Mouse (Mus musculus) stomach, embryonic 14.5 days (tissue): ENCODE measurements around the gene Zp1. TPM values are rescaled to one million over a fixed set of nuclear protein-coding genes. Genes with fewer than 3 reads are reported as not detected.
A peak's percentile ranks its signal among the peaks of the same experiment; 100 is the strongest.

Experiments
- ATAC-seq: fragments of 200-750 bp; cut with Nextera tagmentation; 2 replicates; pipeline ENCODE4 v1.8.0; 2017; ENCODE audit warnings: low read depth, moderate TSS enrichment; ENCODE audit not compliant: insufficient number of reproducible peaks, insufficient read depth, low FRiP score
- H3K27ac ChIP-seq: fragments of 300-500 bp; sonication (generic); 2 replicates; pipeline ENCODE4 v1.5.1; 2014; ENCODE audit warnings: mild to moderate bottlenecking, low read length, moderate library complexity, mixed read lengths
- H3K27me3 ChIP-seq: fragments of 300-500 bp; sonication (generic); 2 replicates; pipeline ENCODE4 v1.6.1; 2014; ENCODE audit warnings: low read length, control low read depth, mixed read lengths; ENCODE audit not compliant: control insufficient read depth, insufficient read depth
- H3K36me3 ChIP-seq: fragments of 300-500 bp; sonication (generic); 2 replicates; pipeline ENCODE4 v1.6.1; 2014; ENCODE audit warnings: mild to moderate bottlenecking, control low read depth, low read length, moderate library complexity, mixed read lengths; ENCODE audit not compliant: control insufficient read depth, insufficient read depth
- H3K4me1 ChIP-seq: fragments of 300-500 bp; sonication (generic); 2 replicates; pipeline ENCODE4 v1.6.1; 2014; ENCODE audit warnings: low read length, control low read depth, mixed read lengths; ENCODE audit not compliant: control insufficient read depth, insufficient read depth
- H3K4me2 ChIP-seq: fragments of 300-500 bp; sonication (generic); replicated peaks from 2 replicates; pipeline ENCODE4 v1.6.1; 2014; ENCODE audit warnings: low read depth, low read length, control low read depth
- H3K4me3 ChIP-seq: fragments of 300-500 bp; sonication (generic); 2 replicates; pipeline ENCODE4 v1.5.1; 2014; ENCODE audit warnings: low read depth, low read length, control low read depth
- H3K9ac ChIP-seq: fragments of 300-500 bp; sonication (generic); replicated peaks from 2 replicates; pipeline ENCODE4 v1.6.1; 2014; ENCODE audit warnings: low read depth, mild to moderate bottlenecking, control low read depth, low read length, moderate library complexity, mixed read lengths
- H3K9me3 ChIP-seq: fragments of 300-500 bp; sonication (generic); 2 replicates; pipeline ENCODE4 v1.6.1; 2016; ENCODE audit warnings: low read depth, low read length, control low read depth; ENCODE audit not compliant: control insufficient read depth
- WGBS: fragments of 180-500 bp; shearing (Covaris S2); extraction: QIAGEN DNeasy Blood & Tissue Kit; methylation state at CpG from one replicate; pipeline ENCODE4 v1.1.7; 2014; 5-methylcytosine and 5-hydroxymethylcytosine counted together
- polyA plus RNA-seq: library from polyadenylated mRNA; unstranded; fragments of >200 nt; fragmentation: Nextera tagmentation; extraction: Ambion mirVana; gene quantifications from 2 replicates; pipeline ENCODE4 v1.2.1, GENCODE M21; 2014

The Zp1 gene
- polyA plus RNA-seq, 1 experiment from 2014 or later: not detected

DNA sequence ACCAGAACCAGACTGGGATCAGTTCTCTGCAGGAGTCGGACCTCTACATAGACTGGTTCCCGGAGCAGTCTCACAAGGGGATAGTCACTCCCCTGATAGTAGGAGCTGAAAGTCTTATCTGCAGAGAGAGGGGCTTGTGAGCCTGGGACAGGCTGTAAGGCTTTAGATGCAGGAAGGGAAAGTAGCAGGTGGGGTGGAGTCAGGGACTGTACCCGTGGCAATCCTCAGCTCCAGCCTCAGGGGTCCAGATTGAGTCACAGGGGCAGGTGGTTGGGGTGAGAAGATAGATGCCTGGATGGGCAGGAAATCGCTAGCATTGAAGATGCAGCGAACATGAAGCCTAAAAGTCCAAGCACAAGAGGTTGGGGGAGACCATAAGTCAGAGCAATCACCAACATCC lies 3.9 kb downstream of the Zp1 start:
- Histone ChIP-seq H3K4me1 (no peaks in the 10 kb centered on the region), H3K36me3 (no peaks in the 10 kb centered on the region), H3K27ac (no peak overlapping the region), H3K4me3 (no peak overlapping the region), H3K9me3 (no peaks in the 10 kb centered on the region), H3K27me3 (no peaks in the 10 kb centered on the region), H3K4me2 (no peak overlapping the region), H3K9ac (no peak overlapping the region)
- WGBS: 64% methylated on average over 5 of the region's 5 CpGs
- no peak for ATAC-seq

DNA sequence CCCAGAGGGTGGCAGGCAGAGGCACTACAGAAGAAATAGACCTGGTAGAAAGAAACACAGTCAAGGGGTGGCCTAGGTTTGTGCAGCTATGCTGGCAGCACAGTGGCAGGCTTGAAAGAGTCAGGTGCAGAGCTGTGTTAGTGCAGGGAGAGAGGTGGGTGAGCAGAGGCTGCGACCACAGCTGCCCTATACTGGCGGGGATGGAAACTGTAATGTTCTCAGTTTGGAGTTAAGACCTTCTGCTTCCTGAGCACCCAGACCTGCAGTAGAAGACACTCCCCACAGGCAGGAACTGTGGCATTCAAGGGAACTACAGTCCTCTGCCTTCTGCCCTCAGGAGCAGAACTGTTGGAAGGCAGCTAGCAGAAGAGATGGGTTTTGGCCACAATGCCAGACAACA lies 5.6 kb downstream of the Zp1 start:
- ATAC-seq: no peak
- H3K36me3 ChIP-seq: no peaks in the 10 kb centered on the region
- no peaks in the 10 kb centered on the region for H3K27me3 ChIP-seq
- H3K27ac ChIP-seq: no peak overlapping the region
- no peak overlapping the region for H3K4me2 ChIP-seq
- no peaks in the 10 kb centered on the region for H3K9me3 ChIP-seq
- H3K9ac ChIP-seq: no peak overlapping the region
- no peaks in the 10 kb centered on the region for H3K4me1 ChIP-seq
- H3K4me3 ChIP-seq: no peak overlapping the region
- 75% methylated on average over 2 of the region's 2 CpGs for WGBS

DNA sequence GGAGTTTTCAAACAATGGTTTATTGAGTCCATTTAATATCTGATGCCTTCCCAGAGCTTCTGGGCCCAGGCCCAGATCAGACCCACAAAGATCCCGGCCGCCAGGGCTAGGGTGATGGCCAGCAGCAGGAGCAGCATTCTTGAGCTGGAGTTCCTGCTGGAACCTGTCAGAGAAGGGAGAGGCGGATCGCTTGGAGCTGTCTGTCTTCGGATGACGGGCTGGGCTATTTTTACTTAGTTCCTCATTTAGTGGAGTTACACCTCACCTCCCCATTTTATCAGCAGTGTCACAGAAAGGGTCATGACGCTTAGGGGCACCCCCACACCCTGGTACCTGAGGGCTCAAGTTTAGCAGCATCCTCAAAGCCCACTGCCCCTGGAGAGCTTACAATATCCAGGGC lies 6.1 kb downstream of the Zp1 start:
- no peak overlapping the region for H3K27ac ChIP-seq
- H3K9me3 ChIP-seq: no peaks in the 10 kb centered on the region
- H3K4me3 ChIP-seq: no peak overlapping the region
- H3K4me1 ChIP-seq: no peaks in the 10 kb centered on the region; the same call in 1 of the 2 replicates
- H3K9ac ChIP-seq: no peak overlapping the region
- no peaks in the 10 kb centered on the region for H3K36me3 ChIP-seq
- WGBS: 54% methylated on average over 7 of the region's 7 CpGs
- no peaks in the 10 kb centered on the region for H3K27me3 ChIP-seq
- ATAC-seq: no peak
- no peak overlapping the region for H3K4me2 ChIP-seq

DNA sequence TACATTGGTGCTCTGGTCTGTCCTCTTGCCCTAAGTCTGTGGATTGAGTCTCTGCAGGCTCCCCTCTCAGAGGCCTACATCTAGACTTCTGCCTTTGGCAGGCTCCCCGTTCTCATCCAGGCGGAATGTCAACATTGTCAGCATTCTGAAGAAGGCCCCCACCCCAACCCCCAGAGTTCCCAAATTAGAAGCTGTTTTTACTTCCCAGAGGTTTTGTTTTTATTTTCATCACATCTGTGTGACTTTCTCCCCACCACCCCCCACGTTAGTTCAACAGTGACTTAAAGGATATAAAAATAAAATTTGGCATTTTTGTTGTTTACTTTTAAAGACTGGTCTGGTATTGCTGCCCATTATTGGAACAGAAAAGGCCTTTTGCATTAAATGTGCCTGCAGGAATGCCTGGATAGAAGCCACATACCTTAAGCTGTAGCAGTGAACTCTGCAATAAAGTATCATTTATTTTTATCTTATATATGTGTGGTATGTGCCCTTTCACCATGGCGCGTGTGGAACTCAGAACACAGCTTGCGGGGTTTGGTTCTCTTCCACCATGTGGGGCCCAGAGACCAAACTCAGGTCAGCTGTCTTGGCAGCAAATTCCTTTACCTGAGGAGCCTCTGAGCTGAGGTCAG lies 11.2 kb downstream of the Zp1 start:
- ATAC-seq: no peak
- H3K27ac ChIP-seq: peak overlapping the region; percentile 81
- H3K27me3 ChIP-seq: no peaks in the 10 kb centered on the region
- WGBS: 46% methylated on average over 6 of the region's 6 CpGs
- peaks cover 13% of the 10 kb centered on the region for H3K4me1 ChIP-seq
- peaks cover 12% of the 10 kb centered on the region for H3K36me3 ChIP-seq
- H3K9me3 ChIP-seq: no peaks in the 10 kb centered on the region
- no peak overlapping the region for H3K4me2 ChIP-seq
- no peak overlapping the region for H3K4me3 ChIP-seq
- no peak overlapping the region for H3K9ac ChIP-seq

DNA sequence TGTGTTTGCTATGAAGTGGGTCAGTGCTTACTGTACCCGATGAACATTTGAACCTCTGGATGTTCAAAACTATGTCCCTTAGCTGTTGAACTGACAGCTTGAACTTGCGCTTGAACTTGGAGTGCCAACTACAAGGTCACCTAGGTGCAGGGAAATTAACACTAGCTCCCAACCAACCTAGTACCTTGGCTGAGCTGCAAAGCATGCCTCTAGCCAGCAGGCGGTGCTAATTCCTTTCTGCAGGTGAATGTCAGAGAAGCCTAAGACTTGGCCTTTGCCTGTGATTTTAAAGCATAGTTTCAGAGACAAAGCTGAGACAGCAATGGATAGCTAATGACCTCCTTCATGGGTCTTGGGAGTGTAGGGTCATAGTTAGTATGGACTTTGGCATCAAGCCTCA lies 12.5 kb downstream of the Zp1 start:
- H3K9ac ChIP-seq: no peak overlapping the region
- no peak overlapping the region for H3K4me3 ChIP-seq
- no peaks in the 10 kb centered on the region for H3K9me3 ChIP-seq
- no peak for ATAC-seq
- no peaks in the 10 kb centered on the region for H3K27me3 ChIP-seq
- peak overlapping the region; percentile 81; the same call in 1 of the 2 replicates for H3K27ac ChIP-seq
- WGBS: 56% methylated on average over 3 of the region's 3 CpGs
- peaks cover 16% of the 10 kb centered on the region for H3K4me1 ChIP-seq
- H3K36me3 ChIP-seq: peaks cover 24% of the 10 kb centered on the region
- H3K4me2 ChIP-seq: no peak overlapping the region

DNA sequence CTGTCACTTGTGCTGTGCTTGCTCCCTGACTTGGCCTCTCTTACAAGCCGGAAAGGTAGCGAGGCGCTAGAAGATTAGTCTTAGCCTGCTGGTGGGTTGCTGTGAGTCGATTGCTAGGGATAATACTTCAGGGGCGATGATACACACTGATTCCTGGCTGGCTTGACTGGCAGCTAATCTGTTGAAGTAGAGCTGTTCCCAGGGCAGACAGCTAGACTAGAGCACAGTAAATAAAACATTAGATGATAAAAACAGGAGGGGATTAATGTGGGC lies 14.8 kb downstream of the Zp1 start:
- Histone ChIP-seq H3K4me3 (no peak overlapping the region), H3K36me3 (peaks cover 46% of the 10 kb centered on the region), H3K4me1 (peaks cover 16% of the 10 kb centered on the region), H3K27me3 (no peaks in the 10 kb centered on the region), H3K9ac (no peak overlapping the region), H3K27ac (peak overlapping the region; percentile 86), H3K9me3 (no peaks in the 10 kb centered on the region), H3K4me2 (0 out of 2 replicates have a peak overlapping the region, but pooled peaks have one; percentile 10)
- WGBS: 50% methylated on average over 5 of the region's 5 CpGs
- no peak for ATAC-seq

DNA sequence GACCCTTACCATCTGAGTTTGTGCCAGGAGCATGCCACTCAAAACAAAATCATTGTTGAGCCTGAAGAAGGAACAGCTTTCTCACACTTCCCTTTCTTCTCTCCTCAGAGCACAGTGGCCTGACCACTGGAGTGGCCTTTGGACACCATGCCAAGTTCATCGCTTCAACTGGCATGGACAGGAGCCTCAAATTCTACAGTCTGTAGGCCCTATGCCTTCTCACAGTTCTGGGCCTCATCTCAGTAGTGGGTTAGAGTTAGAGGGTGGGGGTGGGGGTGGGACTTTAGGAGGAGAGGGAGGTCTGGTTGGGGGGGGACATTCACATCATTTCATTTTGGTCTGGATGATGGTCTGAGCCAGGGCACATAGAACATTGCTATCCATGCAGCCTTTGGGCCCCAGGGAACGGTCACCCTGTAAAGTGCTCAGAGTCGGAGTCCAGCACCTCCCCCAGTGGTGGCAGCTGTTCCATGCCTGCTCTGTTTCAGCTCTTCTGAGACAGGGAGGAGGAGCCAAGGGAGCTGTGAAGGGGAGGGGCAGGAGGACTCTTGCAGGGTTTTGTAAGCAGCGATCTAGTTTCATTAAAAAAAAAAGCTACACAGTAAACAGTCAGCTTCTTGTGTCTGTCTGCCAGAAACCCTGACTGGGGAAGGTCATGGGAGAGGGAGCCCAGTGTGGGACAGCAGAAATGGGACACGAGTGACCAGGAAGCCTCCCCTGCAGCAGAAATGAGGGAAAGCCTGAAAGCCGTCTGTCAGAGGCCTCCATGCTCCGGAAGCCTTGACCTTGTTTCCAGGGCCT lies 15.3 kb downstream of the Zp1 start:
- H3K9ac ChIP-seq: no peak overlapping the region
- WGBS: 30% methylated on average over 7 of the region's 7 CpGs
- peaks cover 52% of the 10 kb centered on the region for H3K36me3 ChIP-seq
- H3K4me1 ChIP-seq: peaks cover 16% of the 10 kb centered on the region
- no peaks in the 10 kb centered on the region for H3K27me3 ChIP-seq
- ATAC-seq: peak; percentile 83
- no peaks in the 10 kb centered on the region for H3K9me3 ChIP-seq
- 0 out of 2 replicates have a peak overlapping the region, but pooled peaks have one; percentile 10 for H3K4me2 ChIP-seq
- peak overlapping the region; percentile 86 for H3K27ac ChIP-seq
- H3K4me3 ChIP-seq: no peak overlapping the region

DNA sequence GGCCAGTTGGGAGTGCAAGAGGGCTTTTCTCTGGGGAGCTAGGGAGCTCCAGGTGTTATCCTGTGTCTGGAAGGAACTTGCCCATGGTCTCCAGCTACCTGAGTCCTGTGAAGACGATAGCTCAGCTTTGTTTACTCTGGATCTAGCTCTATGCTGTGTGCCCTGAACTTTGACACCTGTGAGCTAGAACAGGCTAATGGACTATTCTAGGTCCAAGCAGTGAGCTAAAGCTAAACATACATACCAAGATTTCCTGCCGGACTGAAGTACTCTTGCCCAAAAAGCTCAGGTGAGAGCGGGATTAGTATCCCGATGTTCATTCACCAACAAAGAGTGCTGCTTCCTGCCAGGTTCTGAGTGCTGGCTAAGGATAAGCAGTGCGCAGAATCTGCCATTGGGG lies 15.9 kb downstream of the Zp1 start:
- peaks cover 58% of the 10 kb centered on the region for H3K36me3 ChIP-seq
- no peaks in the 10 kb centered on the region for H3K9me3 ChIP-seq
- no peak overlapping the region for H3K4me3 ChIP-seq
- no peak overlapping the region for H3K4me2 ChIP-seq
- 54% methylated on average over 5 of the region's 5 CpGs for WGBS
- no peak for ATAC-seq
- H3K27me3 ChIP-seq: no peaks in the 10 kb centered on the region
- H3K9ac ChIP-seq: no peak overlapping the region
- H3K27ac ChIP-seq: peak overlapping the region; percentile 77; the same call in 1 of the 2 replicates
- H3K4me1 ChIP-seq: peaks cover 16% of the 10 kb centered on the region
